Mouse (Mus musculus) MEL (cell line): ENCODE measurements around the gene Slc7a5. TPM values are rescaled to one million over a fixed set of nuclear protein-coding genes. Genes with fewer than 3 reads are reported as not detected.
A peak's percentile ranks its signal among the peaks of the same experiment; 100 is the strongest.

Experiments
- DNase-seq: peaks from one replicate; pipeline ENCODE4 v3.0.0; 2011; ENCODE audit warnings: low read depth, low spot score
- H3K27ac ChIP-seq: 2 replicates; pipeline ENCODE4 v1.5.1; 2012; ENCODE audit warnings: low read depth, mild to moderate bottlenecking, control low read depth, low read length, moderate library complexity; ENCODE audit not compliant: control insufficient read depth
- H3K27me3 ChIP-seq, 2 experiments: fragments of 150-350 bp in 1 of 2; sonication (generic) in 1 of 2; 2 replicates each; pipeline ENCODE4 v1.6.1; 2012; ENCODE audit warnings: low read length in 2 of 2, mild to moderate bottlenecking in 2 of 2, improper control_type of control experiment in 1 of 2, moderate library complexity in 1 of 2; ENCODE audit not compliant: insufficient read depth in 2 of 2, control insufficient read depth in 1 of 2
- H3K36me3 ChIP-seq, 2 experiments: 2 replicates each; pipeline ENCODE4 v1.6.1; 2012 to 2014; ENCODE audit warnings: low read length in 2 of 2, improper control_type of control experiment in 1 of 2, inconsistent platforms in 1 of 2, mild to moderate bottlenecking in 1 of 2; ENCODE audit not compliant: insufficient read depth in 2 of 2, control insufficient read depth in 1 of 2
- H3K4me1 ChIP-seq, 2 experiments: fragments of 150-350 bp in 1 of 2; sonication (generic) in 1 of 2; 2 replicates each; pipeline ENCODE4 v1.6.1; 2012; ENCODE audit warnings: low read length in 2 of 2, improper control_type of control experiment in 1 of 2, mild to moderate bottlenecking in 1 of 2; ENCODE audit not compliant: insufficient read depth in 2 of 2, control insufficient read depth in 1 of 2
- H3K4me3 ChIP-seq, 2 experiments: fragments of 150-350 bp in 1 of 2; sonication (generic) in 1 of 2; 2 replicates each; pipeline ENCODE4 v1.5.1; 2012; ENCODE audit warnings: low read depth in 2 of 2, low read length in 2 of 2, mild to moderate bottlenecking in 2 of 2, moderate library complexity in 2 of 2, control low read depth in 1 of 2, improper control_type of control experiment in 1 of 2; ENCODE audit not compliant: control insufficient read depth in 1 of 2, insufficient read depth in 1 of 2
- H3K79me2 ChIP-seq: 2 replicates; pipeline ENCODE4 v1.6.1; 2012; ENCODE audit warnings: mild to moderate bottlenecking, low read length, moderate library complexity; ENCODE audit not compliant: control insufficient read depth, poor library complexity, insufficient read depth
- H3K9ac ChIP-seq: 2 replicates; pipeline ENCODE4 v1.6.1; 2012; ENCODE audit warnings: low read depth, mild to moderate bottlenecking, control low read depth, low read length, moderate library complexity; ENCODE audit not compliant: control insufficient read depth, poor library complexity, severe bottlenecking
- H3K9me3 ChIP-seq: fragments of 150-350 bp; sonication (generic); replicated peaks from 2 replicates; pipeline ENCODE4 v1.6.1; 2012; ENCODE audit warnings: mild to moderate bottlenecking, low read length, improper control_type of control experiment, moderate library complexity; ENCODE audit not compliant: insufficient read depth
- CTCF ChIP-seq, 3 experiments: IDR thresholded peaks in 2 of 3; conservative IDR thresholded peaks in 1 of 3; 2 replicates each; pipeline ENCODE4 v1.5.1; 2011 to 2012; ENCODE audit warnings: low read length in 3 of 3, low read depth in 2 of 3, mild to moderate bottlenecking in 2 of 3, improper control_type of control experiment in 1 of 3, inconsistent platforms in 1 of 3, mixed read lengths in 1 of 3, moderate library complexity in 1 of 3; ENCODE audit not compliant: control insufficient read depth in 1 of 3, insufficient read depth in 1 of 3, poor library complexity in 1 of 3, severe bottlenecking in 1 of 3
- E2F4 ChIP-seq: IDR thresholded peaks from 2 replicates; pipeline ENCODE4 v1.6.1; 2011; ENCODE audit warnings: low read depth, low read length, improper control_type of control experiment, borderline replicate concordance
- ELF1 ChIP-seq: IDR thresholded peaks from 2 replicates; pipeline ENCODE4 v1.6.1; 2014; ENCODE audit warnings: low read depth, mild to moderate bottlenecking, inconsistent platforms, low read length, improper control_type of control experiment, moderate library complexity
- ETS1 ChIP-seq: IDR thresholded peaks from 2 replicates; pipeline ENCODE4 v1.6.1; 2012; ENCODE audit warnings: low read depth, mild to moderate bottlenecking, inconsistent platforms, low read length, improper control_type of control experiment, moderate library complexity
- GATA1 ChIP-seq: IDR thresholded peaks from 2 replicates; pipeline ENCODE4 v1.6.1; 2011; ENCODE audit warnings: low read depth, low read length, improper control_type of control experiment
- HCFC1 ChIP-seq: IDR thresholded peaks from 2 replicates; pipeline ENCODE4 v1.6.1; 2012; ENCODE audit warnings: low read depth, mild to moderate bottlenecking, inconsistent platforms, low read length, improper control_type of control experiment, moderate library complexity
- JUND ChIP-seq: IDR thresholded peaks from 2 replicates; pipeline ENCODE4 v1.6.1; 2011; ENCODE audit warnings: low read depth, mild to moderate bottlenecking, improper control_type of control experiment, low read length
- KAT2A ChIP-seq: conservative IDR thresholded peaks from 2 replicates; pipeline ENCODE4 v1.6.1; 2012; ENCODE audit warnings: low read depth, low read length, improper control_type of control experiment, inconsistent platforms
- MAZ ChIP-seq: IDR thresholded peaks from 2 replicates; pipeline ENCODE4 v1.6.1; 2012; ENCODE audit warnings: low read depth, mild to moderate bottlenecking, inconsistent platforms, low read length, improper control_type of control experiment
- MEF2A ChIP-seq: IDR thresholded peaks from 2 replicates; pipeline ENCODE4 v1.6.1; 2014; ENCODE audit warnings: low read depth, mild to moderate bottlenecking, inconsistent platforms, low read length, improper control_type of control experiment; ENCODE audit not compliant: poor library complexity, insufficient replicate concordance, severe bottlenecking; ENCODE audit errors: extremely low read depth
- NELFE ChIP-seq: IDR thresholded peaks from 2 replicates; pipeline ENCODE4 v1.6.1; 2011; ENCODE audit warnings: low read depth, low read length, improper control_type of control experiment
- POLR2A ChIP-seq, 2 experiments: IDR thresholded peaks; 2 replicates each; pipeline ENCODE4 v1.6.1; 2011 to 2012; ENCODE audit warnings: low read length in 2 of 2, mild to moderate bottlenecking in 2 of 2, control low read depth in 1 of 2, improper control_type of control experiment in 1 of 2, low read depth in 1 of 2, moderate library complexity in 1 of 2; ENCODE audit not compliant: control insufficient read depth in 1 of 2, insufficient read depth in 1 of 2, poor library complexity in 1 of 2
- POLR2AphosphoS5 ChIP-seq: IDR thresholded peaks from 2 replicates; pipeline ENCODE4 v1.6.1; 2012; ENCODE audit warnings: low read depth, borderline replicate concordance, mild to moderate bottlenecking, inconsistent platforms, low read length, moderate library complexity, mixed read lengths
- RAD21 ChIP-seq: IDR thresholded peaks from 2 replicates; pipeline ENCODE4 v1.6.1; 2011; ENCODE audit warnings: mild to moderate bottlenecking, low read depth, low read length, improper control_type of control experiment
- TAL1 ChIP-seq: IDR thresholded peaks from 2 replicates; pipeline ENCODE4 v1.6.1; 2012; ENCODE audit warnings: mild to moderate bottlenecking, inconsistent platforms, low read length, moderate library complexity, mixed read lengths
- TBP ChIP-seq: IDR thresholded peaks from 2 replicates; pipeline ENCODE4 v1.8.0; 2011; ENCODE audit warnings: low read depth, low read length, improper control_type of control experiment
- TCF12 ChIP-seq: IDR thresholded peaks from 2 replicates; pipeline ENCODE4 v1.6.1; 2014; ENCODE audit warnings: low read depth, mild to moderate bottlenecking, inconsistent platforms, low read length, improper control_type of control experiment, moderate library complexity
- UBTF ChIP-seq: IDR thresholded peaks from 2 replicates; pipeline ENCODE4 v1.6.1; 2012; ENCODE audit warnings: low read depth, mild to moderate bottlenecking, inconsistent platforms, low read length, improper control_type of control experiment, moderate library complexity, borderline replicate concordance; ENCODE audit not compliant: insufficient read depth
- USF1 ChIP-seq: IDR thresholded peaks from 2 replicates; pipeline ENCODE4 v1.6.1; 2014; ENCODE audit warnings: low read depth, mild to moderate bottlenecking, inconsistent platforms, low read length, improper control_type of control experiment, moderate library complexity
- USF2 ChIP-seq, 2 experiments: IDR thresholded peaks; 2 replicates each; pipeline ENCODE4 v1.6.1; 2011 to 2012; ENCODE audit warnings: improper control_type of control experiment in 2 of 2, low read length in 2 of 2, borderline replicate concordance in 1 of 2, inconsistent platforms in 1 of 2, low read depth in 1 of 2, mild to moderate bottlenecking in 1 of 2; ENCODE audit not compliant: insufficient read depth in 1 of 2
- ZC3H11A ChIP-seq: IDR thresholded peaks from 2 replicates; pipeline ENCODE4 v1.6.1; 2012; ENCODE audit warnings: low read depth, mild to moderate bottlenecking, inconsistent platforms, low read length, improper control_type of control experiment
- ZMIZ1 ChIP-seq: IDR thresholded peaks from 2 replicates; pipeline ENCODE4 v1.6.1; 2012; ENCODE audit warnings: low read depth, mild to moderate bottlenecking, inconsistent platforms, low read length, improper control_type of control experiment, moderate library complexity
- polyA plus RNA-seq, 2 experiments: library from polyadenylated mRNA; stranded (reverse) in 1 of 2; unstranded in 1 of 2; fragments of >175 nt in 1 of 2; fragments of >200 nt in 1 of 2; gene quantifications; 2 replicates each; pipeline versions ENCODE4 v1.2.1 to v1.2.4; 2012; ENCODE audit warnings: low replicate concordance in 2 of 2, low read depth in 1 of 2; ENCODE audit not compliant: insufficient read length in 2 of 2, insufficient read depth in 1 of 2, missing spikeins in 1 of 2
- total RNA-seq: library from RNA; depleted of rRNA; stranded (reverse); fragments of 300-350 nt; gene quantifications from 2 replicates; pipeline ENCODE4 v1.2.3, GENCODE M21; 2012

Gene Slc7a5
- total and polyA plus RNA-seq, 3 experiments: 55.0 to 263 (median 108) TPM

DNA sequence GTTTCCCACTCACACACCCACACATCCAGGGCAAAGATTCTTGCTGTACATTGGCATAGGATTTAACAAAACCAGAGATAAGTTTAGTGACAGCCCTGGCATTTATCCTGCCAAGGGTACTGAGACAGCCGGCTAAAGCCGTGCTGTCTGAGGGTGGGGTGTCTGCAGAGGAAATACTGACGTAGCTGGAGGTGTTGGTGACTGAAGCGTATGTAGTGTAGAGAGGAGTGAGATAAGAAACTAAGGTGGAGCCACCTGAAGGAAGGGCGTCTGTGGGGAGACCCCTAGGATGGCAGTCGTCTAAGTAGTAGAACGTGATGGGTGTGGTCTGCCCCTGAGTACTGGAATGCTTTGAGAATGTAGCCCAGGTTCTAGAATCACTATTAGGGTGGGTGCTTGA is 55.0 kb downstream of the Slc7a5 start:
- peaks cover 0 to 35% of the 10 kb centered on the region in 2 experiments; a peak in 2 of 4 replicates for H3K36me3 ChIP-seq
- peak overlapping the region; percentile 96 for H3K27ac ChIP-seq
- peaks cover 4% of the 10 kb centered on the region; the same call in 1 of the 2 replicates for H3K79me2 ChIP-seq
- H3K27me3 ChIP-seq: no peaks in the 10 kb centered on the region
- H3K9me3 ChIP-seq: no peaks in the 10 kb centered on the region
- TF ChIP-seq UBTF (no peak), POLR2A (IDR thresholded peaks at IDR 0.05; ENCODE audit: control insufficient read depth in 1 of 2, insufficient read depth in 1 of 2, low read depth in 1 of 2, low read length in 2 of 2, poor library complexity in 1 of 2) (peak in 1 of 2 experiments; percentile 49; a peak in 1 of 4 replicates), ZC3H11A (no peak), GATA1 (peak; percentile 60; the same call in 1 of the 2 replicates), TBP (peak; percentile 14; the same call in 1 of the 2 replicates), ZMIZ1 (peak; percentile 59; the same call in 1 of the 2 replicates), USF2 (IDR thresholded peaks at IDR 0.05; ENCODE audit: borderline replicate concordance in 1 of 2, insufficient read depth in 1 of 2, low read depth in 1 of 2, low read length in 2 of 2) (no peak), TCF12 (0 out of 2 replicates have a peak, but pooled peaks have one; percentile 26), USF1 (no peak), ETS1 (peak; percentile 79), KAT2A (no peak)
- peak overlapping the region; percentile 76 for H3K9ac ChIP-seq
- DNase-seq: peak; percentile 75
- H3K4me1 ChIP-seq: peaks cover 13 to 44% of the 10 kb centered on the region in 2 experiments
- peak overlapping the region; percentile 30 to 50 for H3K4me3 ChIP-seq

GRCm38 (mm10) chr8:121851716-121852115 is 55.8 kb downstream of the Slc7a5 start:
- peak; percentile 50 for DNase-seq
- Histone ChIP-seq H3K27ac (peak overlapping the region; percentile 96), H3K4me1 (peaks cover 13 to 51% of the 10 kb centered on the region in 2 experiments)

DNA sequence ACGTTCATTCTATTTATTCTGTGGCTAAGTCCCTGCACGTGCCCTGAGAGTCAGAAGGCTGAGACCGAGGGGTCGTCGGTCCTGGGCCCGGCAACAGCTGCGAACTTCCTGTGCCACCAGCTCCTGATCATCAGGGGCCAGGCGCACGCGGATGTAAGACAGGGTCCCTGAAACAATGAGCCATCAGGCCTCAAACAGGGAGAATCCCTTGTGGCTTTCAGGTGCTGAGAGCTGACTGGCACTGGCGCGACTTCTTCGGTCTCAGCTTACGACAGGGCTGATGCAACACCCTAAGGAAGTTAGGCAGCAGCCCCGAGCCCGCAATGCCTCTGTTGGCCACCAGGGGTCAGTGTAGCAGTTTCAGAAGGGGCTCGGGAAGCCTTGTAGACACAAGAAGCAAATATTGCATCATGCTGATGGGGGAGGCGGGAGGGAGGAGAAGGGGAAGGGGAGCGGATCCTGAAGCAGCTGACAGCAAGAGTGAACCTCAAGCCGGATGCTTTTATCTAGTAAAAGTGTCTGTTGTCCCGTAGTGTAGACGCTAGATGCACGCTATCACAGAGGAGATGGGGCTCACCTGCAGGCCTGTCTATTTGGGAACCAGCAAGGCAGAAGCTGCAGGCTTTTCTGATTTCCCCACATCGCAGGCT is 56.5 kb downstream of the Slc7a5 start:
- Histone ChIP-seq H3K27me3 (no peaks in the 10 kb centered on the region), H3K4me3 (peak overlapping the region; percentile 52 to 55), H3K9ac (peak overlapping the region; percentile 95), H3K27ac (peak overlapping the region; percentile 99), H3K4me1 (peaks cover 13 to 51% of the 10 kb centered on the region in 2 experiments), H3K36me3 (peaks cover 0 to 39% of the 10 kb centered on the region in 2 experiments; a peak in 2 of 4 replicates), H3K79me2 (peaks cover 4% of the 10 kb centered on the region; the same call in 1 of the 2 replicates), H3K9me3 (no peaks in the 10 kb centered on the region)
- DNase-seq: peak; percentile 99
- TF ChIP-seq MEF2A (peak; percentile 74; the same call in 1 of the 2 replicates), TAL1 (peak; percentile 58), KAT2A (peak; percentile 84), TBP (peak; percentile 83), ELF1 (peak; percentile 65; the same call in 1 of the 2 replicates), ETS1 (peak; percentile 99), RAD21 (peak; percentile 69), POLR2AphosphoS5 (no peak), CTCF (IDR thresholded peaks at IDR 0.05 in 2 of 3, conservative IDR thresholded peaks at IDR 0.05 in 1 of 3; ENCODE audit: control insufficient read depth in 1 of 3, insufficient read depth in 1 of 3, low read depth in 2 of 3, low read length in 3 of 3, poor library complexity in 1 of 3, severe bottlenecking in 1 of 3) (peak in 2 of 3 experiments; percentile 96 to 98), ZMIZ1 (peak; percentile 86; the same call in 1 of the 2 replicates), JUND (peak; percentile 93; the same call in 1 of the 2 replicates), MAZ (peak; percentile 99), USF1 (peak; percentile 35), HCFC1 (peak; percentile 81), E2F4 (no peak; the same call in 1 of the 2 replicates)

More at GRCm38 (mm10) chr8:121851716-121852115, 55.8 kb downstream of the Slc7a5 start:
- Histone ChIP-seq H3K4me3 (peak overlapping the region; percentile 30 to 50), H3K27me3 (no peaks in the 10 kb centered on the region), H3K9me3 (no peaks in the 10 kb centered on the region), H3K36me3 (peaks cover 0 to 39% of the 10 kb centered on the region in 2 experiments; a peak in 2 of 4 replicates), H3K9ac (peak overlapping the region; percentile 76), H3K79me2 (peaks cover 4% of the 10 kb centered on the region; the same call in 1 of the 2 replicates)
- no peak for TF ChIP-seq NELFE
- no peak for TF ChIP-seq ZC3H11A
